Mouse (Mus musculus) hindbrain, embryonic 16.5 days (tissue): ENCODE results near the gene Adam11. TPM values are rescaled to one million over a fixed set of nuclear protein-coding genes. Genes with fewer than 3 reads are reported as not detected.

Source experiments
- ATAC-seq: fragments of 200-750 bp; cut with Nextera tagmentation; 2 replicates; pipeline ENCODE4 v1.8.0; 2017; ENCODE audit warnings: moderate TSS enrichment, moderate library complexity
- H3K27ac ChIP-seq: fragments of 300-500 bp; sonication (generic); 2 replicates; pipeline ENCODE4 v1.5.1; 2014; ENCODE audit warnings: low read depth, mild to moderate bottlenecking, control low read depth, low read length, moderate library complexity
- H3K27me3 ChIP-seq: fragments of 300-500 bp; sonication (generic); replicated peaks from 2 replicates; pipeline ENCODE4 v1.6.1; 2014; ENCODE audit warnings: low read length; ENCODE audit not compliant: control insufficient read depth, insufficient read depth
- H3K36me3 ChIP-seq: fragments of 300-500 bp; sonication (generic); 2 replicates; pipeline ENCODE4 v1.6.1; 2014; ENCODE audit warnings: mild to moderate bottlenecking, low read length, moderate library complexity, mixed read lengths; ENCODE audit not compliant: control insufficient read depth, insufficient read depth
- H3K4me1 ChIP-seq: fragments of 300-500 bp; sonication (generic); 2 replicates; pipeline ENCODE4 v1.6.1; 2014; ENCODE audit warnings: low read depth, low read length; ENCODE audit not compliant: control insufficient read depth, insufficient read depth
- H3K4me2 ChIP-seq: fragments of 300-500 bp; sonication (generic); 2 replicates; pipeline ENCODE4 v1.6.1; 2014; ENCODE audit warnings: mild to moderate bottlenecking, low read length, control low read depth, moderate library complexity
- H3K4me3 ChIP-seq: fragments of 300-500 bp; sonication (generic); 2 replicates; pipeline ENCODE4 v1.5.1; 2014; ENCODE audit warnings: mild to moderate bottlenecking, low read length, control low read depth, moderate library complexity
- H3K9ac ChIP-seq: fragments of 300-500 bp; sonication (generic); 2 replicates; pipeline ENCODE4 v1.6.1; 2014; ENCODE audit warnings: low read depth, mild to moderate bottlenecking, control low read depth, low read length, moderate library complexity
- H3K9me3 ChIP-seq: fragments of 300-500 bp; sonication (generic); 2 replicates; pipeline ENCODE4 v1.6.1; 2014; ENCODE audit warnings: mild to moderate bottlenecking, low read length, moderate library complexity; ENCODE audit not compliant: control insufficient read depth
- WGBS: fragments of 180-500 bp; shearing (Covaris S2); extraction: QIAGEN DNeasy Blood & Tissue Kit; methylation state at CpG from one replicate; pipeline ENCODE4 v1.1.7; 2014; 5-methylcytosine and 5-hydroxymethylcytosine counted together
- polyA plus RNA-seq: library from polyadenylated mRNA; unstranded; fragments of >200 nt; fragmentation: Nextera tagmentation; extraction: Ambion mirVana; gene quantifications from 2 replicates; pipeline ENCODE4 v1.2.1, GENCODE M21; 2015

Adam11 gene
- polyA plus RNA-seq, 1 experiment from 2014 or later, result 23.6 TPM

GRCm38 (mm10) chr11:102827097-102827496 lies 65.9 kb downstream of the Adam11 start:
- WGBS, result 55% methylated on average over 4 of the region's 4 CpGs
- H3K27me3 ChIP-seq, result no peaks in the 10 kb centered on the region
- H3K9ac ChIP-seq, result no peak overlapping the region
- no peak overlapping the region for H3K27ac ChIP-seq
- H3K36me3 ChIP-seq, result no peaks in the 10 kb centered on the region
- no peaks in the 10 kb centered on the region for H3K9me3 ChIP-seq
- H3K4me2 ChIP-seq, result no peak overlapping the region
- H3K4me1 ChIP-seq, result no peaks in the 10 kb centered on the region
- H3K4me3 ChIP-seq, result no peak overlapping the region
- no peak for ATAC-seq

Other genes with a start within 250 kb of the Adam11 start
- gene Gpatch8, start 205.0 kb upstream of the Adam11 start, polyA plus RNA-seq, result 52.9 and 60.5 TPM in 2 replicates
- 2.8 and 4.1 TPM in 2 replicates for gene Gm11627, start 182.0 kb upstream of the Adam11 start, polyA plus RNA-seq
- 6.0 and 6.7 TPM in 2 replicates for gene Fzd2, start 157.0 kb upstream of the Adam11 start, polyA plus RNA-seq
- gene Meioc, start 97.7 kb upstream of the Adam11 start, polyA plus RNA-seq, result 0.15 and 0.17 TPM in 2 replicates
- gene Ccdc43, start 63.7 kb upstream of the Adam11 start, polyA plus RNA-seq, result 33.3 and 34.8 TPM in 2 replicates
- 27.6 and 29.8 TPM in 2 replicates for gene Gjc1, start 58.3 kb downstream of the Adam11 start, polyA plus RNA-seq
- 14.9 and 19.5 TPM in 2 replicates for gene Higd1b, start 74.4 kb downstream of the Adam11 start, polyA plus RNA-seq
- 127 and 140 TPM in 2 replicates for gene Eftud2, start 119.5 kb downstream of the Adam11 start, polyA plus RNA-seq
- gene Ccdc103, start 119.8 kb downstream of the Adam11 start, polyA plus RNA-seq, result 2.2 and 2.5 TPM in 2 replicates
- gene Fam187a, start 123.7 kb downstream of the Adam11 start, polyA plus RNA-seq, result not detected in 2 replicates
- 4.8 and 15.5 TPM in 2 replicates for gene Gfap, start 139.5 kb downstream of the Adam11 start, polyA plus RNA-seq
- 2.0 and 2.3 TPM in 2 replicates for gene Kif18b, start 163.7 kb downstream of the Adam11 start, polyA plus RNA-seq
- 9.0 and 9.9 TPM in 2 replicates for gene C1ql1, start 185.2 kb downstream of the Adam11 start, polyA plus RNA-seq